Mouse (Mus musculus): ENCODE measurements around the gene Sspn. TPM values are rescaled to one million over a fixed set of nuclear protein-coding genes. Genes with fewer than 3 reads are reported as not detected.

The Sspn gene
- total and polyA plus RNA-seq, 3 experiments: 0.04 to 0.14 (median 0.13) TPM

GRCm38 (mm10) chr6:145891951-145892350, 39.5 kb upstream of the Sspn start:
- peak; percentile 74 for DNase-seq (ENCODE audit: extremely low read depth)
- no peaks in the 10 kb centered on the region for H3K79me2 ChIP-seq (replicated peaks; ENCODE audit: control insufficient read depth, extremely low read depth, insufficient read depth, poor library complexity, severe bottlenecking)
- peak overlapping the region; percentile 100 for H3K27ac ChIP-seq (ENCODE audit: insufficient read depth, low read depth)
- H3K27me3 ChIP-seq (replicated peaks): no peaks in the 10 kb centered on the region
- no peaks in the 10 kb centered on the region for H3K36me3 ChIP-seq (replicated peaks in 1 of 2; ENCODE audit: control insufficient read depth in 1 of 2, insufficient read depth in 1 of 2, low read length in 1 of 2)
- in situ Hi-C loops (cut with MboI; ENCODE audit: low pct_ligation_motif_present, low pct_unique_long_range_greater_than_20kb, low sequenced_read_pairs) (loop anchor here (5.0 kb wide), 1 partner anchor 35 kb away; no protein-coding TSS in a partner anchor), dilution Hi-C loops (cut with MboI; ENCODE audit: extremely low pct_ligation_motif_present, extremely low pct_unique_long_range_greater_than_20kb, low sequenced_read_pairs) (no loop called here)
- peaks cover 4% of the 10 kb centered on the region for H3K9me3 ChIP-seq (replicated peaks; ENCODE audit: low read length)
- peak overlapping the region in 2 of 3 experiments; percentile 22 to 29 for H3K4me3 ChIP-seq (replicated peaks in 1 of 3; ENCODE audit: low read depth in 2 of 3, low read length in 2 of 3, poor library complexity in 1 of 3)
- TF ChIP-seq CHD2 (IDR thresholded peaks at IDR 0.05; ENCODE audit: low read length) (0 out of 2 replicates have a peak, but pooled peaks have one; percentile 14), MYC (IDR thresholded peaks at IDR 0.05; ENCODE audit: low read depth, low read length) (peak; percentile 53; the same call in 1 of the 2 replicates), POLR2AphosphoS2 (IDR thresholded peaks at IDR 0.05; ENCODE audit: low read depth, low read length) (peak; percentile 43; the same call in 1 of the 2 replicates), ZC3H11A (IDR thresholded peaks at IDR 0.05; ENCODE audit: low read depth, low read length) (no peak), SIN3A (IDR thresholded peaks at IDR 0.05; ENCODE audit: low read length) (0 out of 2 replicates have a peak, but pooled peaks have one; percentile 42), MAZ (IDR thresholded peaks at IDR 0.05; ENCODE audit: low read depth, low read length) (0 out of 2 replicates have a peak, but pooled peaks have one; percentile 38), ZMIZ1 (IDR thresholded peaks at IDR 0.05; ENCODE audit: low read depth, low read length) (peak; percentile 46; the same call in 1 of the 2 replicates), TBP (conservative IDR thresholded peaks at IDR 0.05; ENCODE audit: low read depth, low read length) (peak; percentile 45; the same call in 1 of the 2 replicates), CHD1 (IDR thresholded peaks at IDR 0.05; ENCODE audit: low read depth, low read length) (no peak; the same call in 1 of the 2 replicates), KAT2A (IDR thresholded peaks at IDR 0.05; ENCODE audit: insufficient replicate concordance, low read length) (no peak), USF1 (IDR thresholded peaks at IDR 0.05; ENCODE audit: low read depth, low read length) (no peak), UBTF (IDR thresholded peaks at IDR 0.05; ENCODE audit: low read depth, low read length) (0 out of 2 replicates have a peak, but pooled peaks have one; percentile 36), RAD21 (IDR thresholded peaks at IDR 0.05; ENCODE audit: low read depth, low read length) (peak; percentile 3), USF2 (conservative IDR thresholded peaks at IDR 0.05; ENCODE audit: low read depth, low read length) (no peak), NRF1 (IDR thresholded peaks at IDR 0.05; ENCODE audit: low read depth, low read length) (0 out of 2 replicates have a peak, but pooled peaks have one; percentile 1)
- H3K9ac ChIP-seq (ENCODE audit: insufficient read depth, low read depth): peak overlapping the region; percentile 50
- peak overlapping the region; percentile 53 for H3K4me2 ChIP-seq (ENCODE audit: insufficient read depth, low read depth, poor library complexity, severe bottlenecking)
- peaks cover 46 to 81% of the 10 kb centered on the region in 2 experiments for H3K4me1 ChIP-seq (ENCODE audit: control insufficient read depth in 1 of 2, insufficient read depth in 2 of 2)

- H3K9me3 ChIP-seq (replicated peaks; ENCODE audit: low read length): peaks cover 4% of the 10 kb centered on the region
- no peaks in the 10 kb centered on the region for H3K27me3 ChIP-seq (replicated peaks)
- peak; percentile 72 for DNase-seq (ENCODE audit: extremely low read depth)
- no peaks in the 10 kb centered on the region for H3K79me2 ChIP-seq (replicated peaks; ENCODE audit: control insufficient read depth, extremely low read depth, insufficient read depth, poor library complexity, severe bottlenecking)
- H3K4me1 ChIP-seq (ENCODE audit: control insufficient read depth in 1 of 2, insufficient read depth in 2 of 2): peaks cover 39 to 75% of the 10 kb centered on the region in 2 experiments
- H3K9ac ChIP-seq (ENCODE audit: insufficient read depth, low read depth): peak overlapping the region; percentile 50
- in situ Hi-C loops (cut with MboI; ENCODE audit: low pct_ligation_motif_present, low pct_unique_long_range_greater_than_20kb, low sequenced_read_pairs) (loop anchor here (5.0 kb wide), 1 partner anchor 35 kb away; no protein-coding TSS in a partner anchor), dilution Hi-C loops (cut with MboI; ENCODE audit: extremely low pct_ligation_motif_present, extremely low pct_unique_long_range_greater_than_20kb, low sequenced_read_pairs) (no loop called here)
- peak overlapping the region; percentile 56 for H3K4me2 ChIP-seq (ENCODE audit: insufficient read depth, low read depth, poor library complexity, severe bottlenecking)
- no peaks in the 10 kb centered on the region for H3K36me3 ChIP-seq (replicated peaks in 1 of 2; ENCODE audit: control insufficient read depth in 1 of 2, insufficient read depth in 1 of 2, low read length in 1 of 2)
- H3K4me3 ChIP-seq (replicated peaks in 1 of 3; ENCODE audit: low read depth in 2 of 3, low read length in 2 of 3, poor library complexity in 1 of 3): peak overlapping the region in 2 of 3 experiments; percentile 29 to 37
- H3K27ac ChIP-seq (ENCODE audit: insufficient read depth, low read depth): peak overlapping the region; percentile 100
- TF ChIP-seq E2F4 (IDR thresholded peaks at IDR 0.05; ENCODE audit: insufficient replicate concordance, low read depth, low read length): no peak
- peak; percentile 62 for TF ChIP-seq NRF1 (IDR thresholded peaks at IDR 0.05; ENCODE audit: low read depth, low read length)
- TF ChIP-seq IRF4 (IDR thresholded peaks at IDR 0.05; ENCODE audit: low read depth, low read length): peak; percentile 83
- peak; percentile 18; the same call in 1 of the 2 replicates for TF ChIP-seq MAX (IDR thresholded peaks at IDR 0.05; ENCODE audit: low read length)
- peak; percentile 10 for TF ChIP-seq RAD21 (IDR thresholded peaks at IDR 0.05; ENCODE audit: low read depth, low read length)
- no peak for TF ChIP-seq ZMIZ1 (IDR thresholded peaks at IDR 0.05; ENCODE audit: low read depth, low read length)
- TF ChIP-seq SMC3 (IDR thresholded peaks at IDR 0.05; ENCODE audit: low read depth, low read length): peak; percentile 19; the same call in 1 of the 2 replicates
- peak; percentile 67 for TF ChIP-seq ETS1 (conservative IDR thresholded peaks at IDR 0.05; ENCODE audit: low read depth, low read length)
- peak; percentile 96 for TF ChIP-seq TCF12 (IDR thresholded peaks at IDR 0.05; ENCODE audit: low read depth, low read length)
- peak; percentile 99 for TF ChIP-seq CHD1 (IDR thresholded peaks at IDR 0.05; ENCODE audit: low read depth, low read length)
- no peak for TF ChIP-seq MXI1 (IDR thresholded peaks at IDR 0.05; ENCODE audit: low read depth, low read length)
- no peak for TF ChIP-seq POLR2AphosphoS2 (IDR thresholded peaks at IDR 0.05; ENCODE audit: low read depth, low read length)
- 0 out of 2 replicates have a peak, but pooled peaks have one; percentile 8 for TF ChIP-seq MAZ (IDR thresholded peaks at IDR 0.05; ENCODE audit: low read depth, low read length)
- TF ChIP-seq HCFC1 (IDR thresholded peaks at IDR 0.05; ENCODE audit: low read depth, low read length): 0 out of 2 replicates have a peak, but pooled peaks have one; percentile 4
- peak; percentile 75 for TF ChIP-seq BHLHE40 (IDR thresholded peaks at IDR 0.05; ENCODE audit: low read depth, low read length)
- TF ChIP-seq TBP (conservative IDR thresholded peaks at IDR 0.05; ENCODE audit: low read depth, low read length): peak; percentile 32; the same call in 1 of the 2 replicates
- TF ChIP-seq JUN (IDR thresholded peaks at IDR 0.05; ENCODE audit: insufficient read depth, low read depth, low read length): no peak; the same call in 1 of the 2 replicates
- peak; percentile 89 for TF ChIP-seq EP300 (IDR thresholded peaks at IDR 0.05; ENCODE audit: low read length)
- 0 out of 2 replicates have a peak, but pooled peaks have one; percentile 26 for TF ChIP-seq UBTF (IDR thresholded peaks at IDR 0.05; ENCODE audit: low read depth, low read length)
Measured at GRCm38 (mm10) chr6:145892381-145893265, 38.8 kb upstream of the Sspn start.

Data from CH12.LX (cell line).